Mouse (Mus musculus): ENCODE data around the gene Zbtb16.

Zbtb16 gene

GRCm38 (mm10) chr9:48801322-48801721 lies 34.7 kb downstream of the Zbtb16 start:
- DNase-seq: no peak

- no peak for DNase-seq
Measured at GRCm38 (mm10) chr9:48800627-48801026, 35.4 kb downstream of the Zbtb16 start.

- no peak for DNase-seq
Measured at GRCm38 (mm10) chr9:48798044-48798443, 38.0 kb downstream of the Zbtb16 start.

GRCm38 (mm10) chr9:48796267-48796822 lies 39.7 kb downstream of the Zbtb16 start:
- no peak for DNase-seq

GRCm38 (mm10) chr9:48795740-48796139 lies 40.3 kb downstream of the Zbtb16 start:
- DNase-seq: no peak

- DNase-seq: no peak
Measured at GRCm38 (mm10) chr9:48795095-48795494, 40.9 kb downstream of the Zbtb16 start.

GRCm38 (mm10) chr9:48794463-48794862 lies 41.6 kb downstream of the Zbtb16 start:
- no peak for DNase-seq

GRCm38 (mm10) chr9:48793638-48794188 lies 42.3 kb downstream of the Zbtb16 start:
- no peak for DNase-seq

GRCm38 (mm10) chr9:48790575-48790974 lies 45.4 kb downstream of the Zbtb16 start:
- DNase-seq: no peak

GRCm38 (mm10) chr9:48787906-48788410 lies 48.1 kb downstream of the Zbtb16 start:
- DNase-seq: no peak

GRCm38 (mm10) chr9:48787321-48787720 lies 48.7 kb downstream of the Zbtb16 start:
- DNase-seq: no peak

- no peak for DNase-seq
Measured at GRCm38 (mm10) chr9:48786814-48787213, 49.2 kb downstream of the Zbtb16 start.

- no peak for DNase-seq
Measured at GRCm38 (mm10) chr9:48784937-48785336, 51.1 kb downstream of the Zbtb16 start.

GRCm38 (mm10) chr9:48783292-48783691 lies 52.7 kb downstream of the Zbtb16 start:
- DNase-seq: no peak

- DNase-seq: no peak
Measured at GRCm38 (mm10) chr9:48782284-48783060, 53.5 kb downstream of the Zbtb16 start.

GRCm38 (mm10) chr9:48776268-48776667 lies 59.8 kb downstream of the Zbtb16 start:
- no peak for DNase-seq

- no peak for DNase-seq
Measured at GRCm38 (mm10) chr9:48775561-48775960, 60.5 kb downstream of the Zbtb16 start.

GRCm38 (mm10) chr9:48773710-48774109 lies 62.3 kb downstream of the Zbtb16 start:
- DNase-seq: no peak

- no peak for DNase-seq
Measured at GRCm38 (mm10) chr9:48773130-48773529, 62.9 kb downstream of the Zbtb16 start.

GRCm38 (mm10) chr9:48771504-48771903 lies 64.5 kb downstream of the Zbtb16 start:
- no peak for DNase-seq

GRCm38 (mm10) chr9:48768965-48769364 lies 67.1 kb downstream of the Zbtb16 start:
- DNase-seq: no peak

- DNase-seq: peak; percentile 38
Measured at GRCm38 (mm10) chr9:48767666-48768432, 68.2 kb downstream of the Zbtb16 start.

GRCm38 (mm10) chr9:48765927-48766326 lies 70.1 kb downstream of the Zbtb16 start:
- no peak for DNase-seq

All from right cerebral cortex, postnatal 14 days (tissue).